Mouse (Mus musculus): ENCODE measurements at regions not wholly inside any gene's neighbourhood (a gene's known extent, or its start where the extent isn't known, plus 50 kb on each side); places are given as distances from the start of the nearest gene placed in this dataset.

- TF ChIP-seq MAX (IDR thresholded peaks at IDR 0.05; ENCODE audit: low read depth) (no peak), POLR2A (IDR thresholded peaks at IDR 0.05; ENCODE audit: insufficient read length, low read depth) (no peak), E2F4 (IDR thresholded peaks at IDR 0.05; ENCODE audit: insufficient read depth) (no peak)
These were observed 52.8 kb upstream of the Armc3 start for GRCm38 (mm10) chr2:19146289-19146688.
